Comparison of ENCODE assay signal across 21 mouse cellular contexts in the genomic region with DNA sequence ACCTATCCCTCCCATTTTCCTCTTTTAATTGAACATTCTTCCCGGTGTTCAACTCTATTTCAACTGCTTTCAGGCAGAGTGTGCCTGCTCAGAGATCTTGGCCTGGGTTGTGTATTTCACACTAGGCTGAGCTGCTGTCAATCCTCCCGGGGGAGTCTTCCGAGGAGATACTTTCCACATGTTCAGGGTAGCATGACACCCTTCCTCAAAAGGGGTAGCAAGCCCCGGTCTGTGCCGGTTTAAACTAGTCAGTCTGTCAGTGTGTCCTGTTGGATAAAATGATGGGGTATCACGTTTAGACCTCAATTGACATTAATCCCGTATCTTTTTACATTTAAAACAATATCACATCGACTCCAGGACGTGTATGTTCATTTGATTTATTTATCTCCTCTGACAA. TPM values are rescaled to one million over a fixed set of nuclear protein-coding genes. Genes with fewer than 3 reads are reported as not detected.
DNase-seq lines count a peak whose midpoint lies in the region; ATAC-seq lines count a peak whose summit lies in the region.
"Had no signal": no experiment of that assay in that cellular context is flagged by ENCODE, and none has a peak within 500 bp of the region (broad histone marks: within the 10 kb centered on the region; RNA-seq: fewer than 3 reads in every experiment).

No protein-coding gene starts in this region.

- peaks cover 11% of the 10 kb centered on the region for H3K4me1 ChIP-seq in kidney, embryonic 15.5 days
- H3K4me1 ChIP-seq in embryonic facial prominence, embryonic 11.5 days (ENCODE audit: control insufficient read depth, insufficient read depth, low read length), result no peaks in the 10 kb centered on the region
- H3K4me1 ChIP-seq: forebrain, embryonic 12.5 days; intestine, embryonic 15.5 days; midbrain, embryonic 12.5 days had no signal

- WGBS in kidney, embryonic 15.5 days, result 22% methylated on average over 9 of the region's 9 CpGs
- 52% methylated on average over 9 of the region's 9 CpGs for WGBS in embryonic facial prominence, embryonic 11.5 days

- peak; percentile 94 for ATAC-seq in kidney, embryonic 15.5 days (replicated peaks; ENCODE audit: low FRiP score)
- ATAC-seq in embryonic facial prominence, embryonic 11.5 days (replicated peaks; ENCODE audit: insufficient number of reproducible peaks, low FRiP score, low TSS enrichment, low read depth), result no peak

- no peak overlapping the region for H3K27ac ChIP-seq in kidney, embryonic 15.5 days
- H3K27ac ChIP-seq in embryonic facial prominence, embryonic 11.5 days (replicated peaks; ENCODE audit: low read depth, low read length), result no peak overlapping the region
- H3K27ac ChIP-seq: forebrain, embryonic 12.5 days; gastrocnemius, adult 2 months; hindbrain, embryonic 14.5 days; intestine, embryonic 15.5 days; midbrain, embryonic 12.5 days had no signal

- no peak overlapping the region for H3K4me3 ChIP-seq in kidney, embryonic 15.5 days (replicated peaks)
- no peak overlapping the region for H3K4me3 ChIP-seq in embryonic facial prominence, embryonic 11.5 days (ENCODE audit: low read depth, low read length)
- H3K4me3 ChIP-seq: forebrain, embryonic 12.5 days; gastrocnemius, adult 2 months; intestine, embryonic 15.5 days; midbrain, embryonic 12.5 days had no signal

- H3K9me3 ChIP-seq in kidney, embryonic 15.5 days (replicated peaks), result no peaks in the 10 kb centered on the region
- no peaks in the 10 kb centered on the region for H3K9me3 ChIP-seq in embryonic facial prominence, embryonic 11.5 days (replicated peaks; ENCODE audit: control insufficient read depth, low read length)
- H3K9me3 ChIP-seq: forebrain, embryonic 12.5 days; intestine, embryonic 15.5 days; midbrain, embryonic 12.5 days had no signal

- H3K36me3 ChIP-seq in kidney, embryonic 15.5 days, result no peaks in the 10 kb centered on the region
- no peaks in the 10 kb centered on the region for H3K36me3 ChIP-seq in embryonic facial prominence, embryonic 11.5 days (replicated peaks; ENCODE audit: control insufficient read depth, insufficient read depth, low read depth, low read length)
- H3K36me3 ChIP-seq: forebrain, embryonic 12.5 days; intestine, embryonic 15.5 days; midbrain, embryonic 12.5 days had no signal

- DNase-seq in kidney, adult 8-10 months, result no peak
- peak; percentile 33 for DNase-seq in embryo, embryonic 10 days (ENCODE audit: low spot score)
- DNase-seq in embryonic facial prominence, embryonic 11.5 days (ENCODE audit: low spot score), result peak; percentile 41
- DNase-seq in kidney, postnatal 4 days, result peak; percentile 27 to 47
- no peak for DNase-seq in right cerebral cortex, postnatal 25 days
- no peak for DNase-seq in ovary, adult 18-20 months (ENCODE audit: low spot score)
- DNase-seq: adrenal gland, adult 2 months; cerebellum, adult 9-10 months; gastrocnemius, adult 2 months; heart, postnatal 14 days; left cerebral cortex, postnatal 4 days; lung, adult 2 months; spleen, adult 18-20 months; thymus, adult 18-20 months had no signal

- no peaks in the 10 kb centered on the region for H3K27me3 ChIP-seq in kidney, embryonic 15.5 days
- no peaks in the 10 kb centered on the region for H3K27me3 ChIP-seq in embryonic facial prominence, embryonic 11.5 days (ENCODE audit: control insufficient read depth, insufficient read depth, low read length)
- H3K27me3 ChIP-seq: forebrain, embryonic 12.5 days; intestine, embryonic 15.5 days; midbrain, embryonic 12.5 days had no signal

- H3K4me2 ChIP-seq in kidney, embryonic 15.5 days, result no peak overlapping the region
- no peak overlapping the region for H3K4me2 ChIP-seq in embryonic facial prominence, embryonic 11.5 days (ENCODE audit: low read depth, low read length)
- H3K4me2 ChIP-seq: forebrain, embryonic 12.5 days; heart, embryonic 11.5 days; hindbrain, embryonic 14.5 days; intestine, embryonic 15.5 days; liver, embryonic 11.5 days; midbrain, embryonic 12.5 days had no signal

- no peak overlapping the region for H3K9ac ChIP-seq in kidney, embryonic 15.5 days
- H3K9ac ChIP-seq in embryonic facial prominence, embryonic 11.5 days (replicated peaks; ENCODE audit: low read length), result no peak overlapping the region
- H3K9ac ChIP-seq: forebrain, embryonic 12.5 days; hindbrain, embryonic 14.5 days; intestine, embryonic 15.5 days; midbrain, embryonic 12.5 days had no signal

RNA-seq across cellular contexts. Expression of gene Rmdn2, which starts 46.1 kb away (rescaled TPM):
- 13.3 and 15.5 TPM in 2 replicates for polyA plus RNA-seq in kidney, embryonic 15.5 days (2015; fragmentation: Nextera tagmentation; extraction: Ambion mirVana)
- 9.5 and 9.7 TPM in 2 replicates for polyA plus RNA-seq in embryonic facial prominence, embryonic 11.5 days (2014; fragmentation: Nextera tagmentation; extraction: Ambion mirVana)

RNA-seq across cellular contexts. Expression of gene Cyp1b1, which starts 57.1 kb away (rescaled TPM):
- polyA plus RNA-seq in kidney, embryonic 15.5 days (2015; fragmentation: Nextera tagmentation; extraction: Ambion mirVana), result 16.5 and 17.2 TPM in 2 replicates
- polyA plus RNA-seq in embryonic facial prominence, embryonic 11.5 days (2014; fragmentation: Nextera tagmentation; extraction: Ambion mirVana), result 7.2 and 7.7 TPM in 2 replicates

Comparison
In these comparisons a context has a peak if more than half of its experiments do, and no peak if none do; other contexts are left out.
1. DNase-seq: peak in embryo, embryonic 10 days (single experiment), embryonic facial prominence, embryonic 11.5 days (single experiment) and kidney, postnatal 4 days (2 of 2); none in kidney, adult 8-10 months (0 of 2), right cerebral cortex, postnatal 25 days (single experiment) and ovary, adult 18-20 months (single experiment).